Mouse (Mus musculus): ENCODE data around the gene Rapgef4. TPM values are rescaled to one million over a fixed set of nuclear protein-coding genes. Genes with fewer than 3 reads are reported as not detected.

Gene Rapgef4
- total and polyA plus RNA-seq, 3 experiments, result 15.3 to 38.9 (median 25.4) TPM

- no peaks in the 10 kb centered on the region for H3K36me3 ChIP-seq (ENCODE audit: control insufficient read depth, insufficient read depth, low read length)
- no peak overlapping the region for H3K4me3 ChIP-seq
- no peaks in the 10 kb centered on the region for H3K79me2 ChIP-seq (replicated peaks; ENCODE audit: control insufficient read depth, insufficient read depth, low read length)
- TF ChIP-seq POLR2A (IDR thresholded peaks at IDR 0.05; ENCODE audit: insufficient read depth, low read depth, low read length), result no peak
- TF ChIP-seq EP300 (IDR thresholded peaks at IDR 0.05; ENCODE audit: insufficient read depth, low read depth, low read length), result no peak
- no peak for TF ChIP-seq CTCF (IDR thresholded peaks at IDR 0.05)
- intact Hi-C loops (cut with DNase I), result no loop called here
- H3K9ac ChIP-seq (ENCODE audit: low read depth, low read length), result no peak overlapping the region
- 85% methylated on average over 2 of the region's 2 CpGs for WGBS
- peaks cover 14% of the 10 kb centered on the region for H3K4me1 ChIP-seq (ENCODE audit: control insufficient read depth, insufficient read depth, low read length)
- DNase-seq, result no peak
- no peak overlapping the region for H3K27ac ChIP-seq
- H3K27me3 ChIP-seq (ENCODE audit: control insufficient read depth, insufficient read depth, low read length), result no peaks in the 10 kb centered on the region
Observed at GRCm38 (mm10) chr2:72126411-72126810, 145.4 kb downstream of the Rapgef4 start.

GRCm38 (mm10) chr2:72129612-72130311 lies 148.7 kb downstream of the Rapgef4 start:
- Histone ChIP-seq H3K9ac (ENCODE audit: low read depth, low read length) (no peak overlapping the region), H3K4me3 (no peak overlapping the region), H3K4me1 (ENCODE audit: control insufficient read depth, insufficient read depth, low read length) (peaks cover 11% of the 10 kb centered on the region), H3K36me3 (ENCODE audit: control insufficient read depth, insufficient read depth, low read length) (no peaks in the 10 kb centered on the region), H3K27ac (no peak overlapping the region), H3K79me2 (replicated peaks; ENCODE audit: control insufficient read depth, insufficient read depth, low read length) (no peaks in the 10 kb centered on the region), H3K27me3 (ENCODE audit: control insufficient read depth, insufficient read depth, low read length) (no peaks in the 10 kb centered on the region)
- 87% methylated on average over 8 of the region's 8 CpGs for WGBS
- intact Hi-C loops (cut with DNase I), result no loop called here
- no peak for TF ChIP-seq EP300 (IDR thresholded peaks at IDR 0.05; ENCODE audit: insufficient read depth, low read depth, low read length)
- TF ChIP-seq CTCF (IDR thresholded peaks at IDR 0.05), result no peak
- TF ChIP-seq POLR2A (IDR thresholded peaks at IDR 0.05; ENCODE audit: insufficient read depth, low read depth, low read length), result no peak
- no peak for DNase-seq

- H3K79me2 ChIP-seq (replicated peaks; ENCODE audit: control insufficient read depth, insufficient read depth, low read length), result no peaks in the 10 kb centered on the region
- no peak overlapping the region for H3K4me3 ChIP-seq
- no peak for DNase-seq
- no peak overlapping the region for H3K9ac ChIP-seq (ENCODE audit: low read depth, low read length)
- no peak for TF ChIP-seq EP300 (IDR thresholded peaks at IDR 0.05; ENCODE audit: insufficient read depth, low read depth, low read length)
- TF ChIP-seq CTCF (IDR thresholded peaks at IDR 0.05), result no peak
- no peak for TF ChIP-seq POLR2A (IDR thresholded peaks at IDR 0.05; ENCODE audit: insufficient read depth, low read depth, low read length)
- H3K4me1 ChIP-seq (ENCODE audit: control insufficient read depth, insufficient read depth, low read length), result peaks cover 2% of the 10 kb centered on the region; the same call in 1 of the 2 replicates
- H3K27me3 ChIP-seq (ENCODE audit: control insufficient read depth, insufficient read depth, low read length), result no peaks in the 10 kb centered on the region
- H3K27ac ChIP-seq, result no peak overlapping the region
- no peaks in the 10 kb centered on the region for H3K36me3 ChIP-seq (ENCODE audit: control insufficient read depth, insufficient read depth, low read length)
- intact Hi-C loops (cut with DNase I), result no loop called here
- 67% methylated on average over 3 of the region's 3 CpGs for WGBS
Observed at GRCm38 (mm10) chr2:72132222-72132621, 151.2 kb downstream of the Rapgef4 start.

- Histone ChIP-seq H3K9ac (ENCODE audit: low read depth, low read length) (no peak overlapping the region), H3K79me2 (replicated peaks; ENCODE audit: control insufficient read depth, insufficient read depth, low read length) (no peaks in the 10 kb centered on the region), H3K4me3 (no peak overlapping the region), H3K4me1 (ENCODE audit: control insufficient read depth, insufficient read depth, low read length) (peaks cover 2% of the 10 kb centered on the region; the same call in 1 of the 2 replicates), H3K36me3 (ENCODE audit: control insufficient read depth, insufficient read depth, low read length) (no peaks in the 10 kb centered on the region), H3K27ac (no peak overlapping the region), H3K27me3 (ENCODE audit: control insufficient read depth, insufficient read depth, low read length) (no peaks in the 10 kb centered on the region)
- no peak for DNase-seq
- TF ChIP-seq POLR2A (IDR thresholded peaks at IDR 0.05; ENCODE audit: insufficient read depth, low read depth, low read length), result no peak
- TF ChIP-seq EP300 (IDR thresholded peaks at IDR 0.05; ENCODE audit: insufficient read depth, low read depth, low read length), result no peak
- TF ChIP-seq CTCF (IDR thresholded peaks at IDR 0.05), result no peak
- intact Hi-C loops (cut with DNase I), result no loop called here
- WGBS, result 70% methylated on average over 3 of the region's 3 CpGs
Observed at GRCm38 (mm10) chr2:72136045-72136444, 155.0 kb downstream of the Rapgef4 start.

- DNase-seq, result no peak
- intact Hi-C loops (cut with DNase I), result no loop called here
- Histone ChIP-seq H3K36me3 (ENCODE audit: control insufficient read depth, insufficient read depth, low read length) (no peaks in the 10 kb centered on the region), H3K4me3 (no peak overlapping the region), H3K27me3 (ENCODE audit: control insufficient read depth, insufficient read depth, low read length) (no peaks in the 10 kb centered on the region), H3K27ac (no peak overlapping the region), H3K9ac (ENCODE audit: low read depth, low read length) (no peak overlapping the region), H3K79me2 (replicated peaks; ENCODE audit: control insufficient read depth, insufficient read depth, low read length) (no peaks in the 10 kb centered on the region), H3K4me1 (ENCODE audit: control insufficient read depth, insufficient read depth, low read length) (peaks cover 2% of the 10 kb centered on the region; the same call in 1 of the 2 replicates)
- WGBS, result 69% methylated on average over 9 of the region's 9 CpGs
- TF ChIP-seq POLR2A (IDR thresholded peaks at IDR 0.05; ENCODE audit: insufficient read depth, low read depth, low read length), result no peak
- no peak for TF ChIP-seq EP300 (IDR thresholded peaks at IDR 0.05; ENCODE audit: insufficient read depth, low read depth, low read length)
- TF ChIP-seq CTCF (IDR thresholded peaks at IDR 0.05), result no peak
Observed at GRCm38 (mm10) chr2:72136486-72137264, 155.6 kb downstream of the Rapgef4 start.

All from heart, adult 2 months (tissue).